Mouse (Mus musculus): ENCODE results near the gene Vsig10l. TPM values are rescaled to one million over a fixed set of nuclear protein-coding genes. Genes with fewer than 3 reads are reported as not detected.

Vsig10l gene
- polyA plus RNA-seq (2014; fragmentation: Nextera tagmentation; extraction: Ambion mirVana): 3.1 and 3.8 TPM in 2 replicates

DNA sequence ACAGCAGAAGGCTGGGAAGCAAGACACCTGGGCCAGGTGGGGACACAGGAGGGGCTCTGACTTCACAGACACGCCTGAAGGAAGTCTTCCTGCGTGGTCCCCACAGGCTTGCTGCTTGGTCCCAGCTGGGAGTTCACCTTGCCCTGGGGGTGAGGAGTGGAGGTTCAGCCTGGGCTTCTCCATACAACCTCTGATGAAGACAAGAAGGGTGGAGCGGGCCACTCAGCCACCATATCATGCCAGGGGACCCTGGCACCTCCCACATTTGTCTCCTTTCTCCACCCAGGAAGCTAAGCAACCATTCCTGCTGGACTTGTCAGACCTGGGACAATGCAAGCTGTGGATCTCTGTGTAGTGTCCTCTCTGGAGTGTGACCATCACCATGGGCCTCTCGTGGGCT lies at the start of gene Vsig10l:
Gene Vsig10l, plus strand, starts transcription at position 301 of the 400 bp plus-strand sequence.
- DNase-seq (ENCODE audit: low spot score) (no peak), ATAC-seq (ENCODE audit: low read depth) (no peak)
- Histone ChIP-seq H3K4me1 (ENCODE audit: control insufficient read depth, insufficient read depth, low read length) (no peaks in the 10 kb centered on the region), H3K27me3 (replicated peaks; ENCODE audit: control insufficient read depth, insufficient read depth, low read length) (peaks cover 11% of the 10 kb centered on the region), H3K9ac (ENCODE audit: low read depth, low read length) (no peak within 1 kb of the TSS), H3K36me3 (ENCODE audit: control insufficient read depth, insufficient read depth, low read length) (0 out of 2 replicates have a peak, but pooled peaks cover under 1% of the 10 kb centered on the region), H3K9me3 (ENCODE audit: control insufficient read depth, low read length) (no peaks in the 10 kb centered on the region), H3K4me2 (ENCODE audit: low read depth, low read length) (no peak within 1 kb of the TSS), H3K4me3 (ENCODE audit: low read depth, low read length) (no peak within 1 kb of the TSS), H3K27ac (replicated peaks; ENCODE audit: low read depth, low read length) (no peak within 1 kb of the TSS)
- WGBS: 64% methylated on average over 3 of the region's 4 CpGs

DNA sequence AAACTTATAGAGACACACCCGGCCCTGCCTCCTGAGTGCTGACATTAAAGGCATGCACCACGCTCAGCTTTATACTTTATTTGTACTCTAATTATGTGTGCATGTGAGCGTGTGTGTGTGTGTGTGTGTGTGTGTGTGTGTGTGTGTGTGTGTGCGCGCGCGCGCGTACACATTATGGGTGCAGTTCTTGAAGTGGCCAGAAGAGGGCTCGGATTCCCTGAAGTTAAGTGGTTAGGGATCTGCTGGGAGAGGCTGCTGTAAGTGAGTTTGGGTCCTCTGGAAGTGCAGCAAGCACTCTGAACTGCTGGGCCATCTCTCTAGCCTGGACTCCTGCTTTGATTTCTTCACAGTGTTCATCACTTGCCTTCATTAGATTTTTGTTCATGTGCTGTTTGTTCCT lies 45.7 kb upstream of the Vsig10l start:
- WGBS: 76% methylated on average over 6 of the region's 10 CpGs
- H3K27ac ChIP-seq (replicated peaks; ENCODE audit: low read depth, low read length): no peak overlapping the region
- H3K4me3 ChIP-seq (ENCODE audit: low read depth, low read length): no peak overlapping the region
- H3K36me3 ChIP-seq (ENCODE audit: control insufficient read depth, insufficient read depth, low read length): no peaks in the 10 kb centered on the region
- ATAC-seq (ENCODE audit: low read depth) (no peak), DNase-seq (ENCODE audit: low spot score) (no peak)
- no peaks in the 10 kb centered on the region for H3K27me3 ChIP-seq (replicated peaks; ENCODE audit: control insufficient read depth, insufficient read depth, low read length)
- H3K4me2 ChIP-seq (ENCODE audit: low read depth, low read length): no peak overlapping the region
- no peak overlapping the region for H3K9ac ChIP-seq (ENCODE audit: low read depth, low read length)
- H3K4me1 ChIP-seq (ENCODE audit: control insufficient read depth, insufficient read depth, low read length): no peaks in the 10 kb centered on the region
- H3K9me3 ChIP-seq (ENCODE audit: control insufficient read depth, low read length): no peaks in the 10 kb centered on the region

DNA sequence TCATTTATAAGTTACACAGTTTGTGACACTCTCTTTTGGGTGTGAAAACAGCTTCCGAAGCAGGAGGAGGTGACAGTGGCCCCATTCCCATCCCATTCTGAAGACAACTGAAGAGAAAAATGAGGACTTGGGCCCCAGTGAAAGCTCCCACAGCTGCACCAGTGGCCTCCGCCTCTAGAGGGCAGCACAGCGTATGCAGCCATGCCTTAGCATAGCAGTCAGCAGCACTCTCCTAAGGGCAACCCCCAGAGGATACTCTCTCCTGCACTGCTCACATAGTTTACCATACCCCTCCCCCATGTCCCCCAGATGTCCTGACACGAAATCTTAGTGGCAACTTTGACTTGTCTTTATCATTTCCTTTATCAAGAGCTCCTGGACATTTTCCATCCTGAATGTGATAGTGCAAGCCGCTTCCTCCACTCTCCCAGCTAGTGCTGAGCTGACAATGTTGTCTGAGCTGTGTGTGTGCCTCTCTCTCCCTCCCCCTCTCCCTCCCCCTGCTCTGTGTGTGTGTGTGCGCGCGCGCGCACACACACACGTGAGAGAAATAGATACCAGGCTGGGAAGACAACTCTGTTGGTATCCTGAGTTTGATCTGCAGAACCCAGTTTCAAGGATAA lies 39.8 kb upstream of the Vsig10l start:
- no peaks in the 10 kb centered on the region for H3K36me3 ChIP-seq (ENCODE audit: control insufficient read depth, insufficient read depth, low read length)
- H3K4me2 ChIP-seq (ENCODE audit: low read depth, low read length): peak overlapping the region; percentile 18
- DNase-seq (ENCODE audit: low spot score): peak; percentile 85
- H3K4me1 ChIP-seq (ENCODE audit: control insufficient read depth, insufficient read depth, low read length): no peaks in the 10 kb centered on the region
- no peaks in the 10 kb centered on the region for H3K9me3 ChIP-seq (ENCODE audit: control insufficient read depth, low read length)
- WGBS: 11% methylated on average over 11 of the region's 11 CpGs
- 0 out of 2 replicates have a peak overlapping the region, but pooled peaks have one; percentile 0 for H3K9ac ChIP-seq (ENCODE audit: low read depth, low read length)
- no peak overlapping the region for H3K27ac ChIP-seq (replicated peaks; ENCODE audit: low read depth, low read length)
- ATAC-seq (ENCODE audit: low read depth): peak; percentile 83
- no peak overlapping the region for H3K4me3 ChIP-seq (ENCODE audit: low read depth, low read length)
- H3K27me3 ChIP-seq (replicated peaks; ENCODE audit: control insufficient read depth, insufficient read depth, low read length): no peaks in the 10 kb centered on the region

DNA sequence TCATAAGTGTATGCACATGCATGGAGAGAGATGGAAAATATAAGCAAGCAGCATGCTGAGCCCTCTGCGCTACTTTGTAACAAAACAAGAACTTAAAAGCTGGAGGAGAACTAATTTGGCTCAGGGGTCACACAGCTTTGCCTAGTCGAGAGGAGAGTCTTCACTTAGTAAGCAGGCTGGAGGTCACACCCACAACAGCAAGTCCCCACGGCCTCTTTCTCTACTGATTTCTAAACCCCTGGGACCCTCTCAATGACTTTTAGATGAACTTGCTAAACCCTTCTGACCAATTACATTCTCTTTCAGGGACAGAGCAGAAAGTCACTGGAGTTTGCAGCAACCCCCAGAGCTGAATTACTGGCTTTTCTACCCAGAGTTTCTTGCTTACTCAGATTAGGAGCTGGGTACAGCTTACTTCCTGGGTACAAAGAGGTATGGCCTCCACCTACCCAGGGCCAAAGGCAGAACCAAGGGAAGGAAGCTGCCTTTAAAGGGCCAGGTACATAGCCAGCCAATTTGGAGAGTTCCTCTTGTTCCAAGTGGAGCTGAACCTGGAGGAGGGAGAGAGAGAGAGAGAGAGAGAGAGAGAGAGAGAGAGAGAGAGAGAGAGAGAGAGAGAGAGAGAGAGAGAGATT lies 38.8 kb upstream of the Vsig10l start:
- H3K9ac ChIP-seq (ENCODE audit: low read depth, low read length): no peak overlapping the region
- no peaks in the 10 kb centered on the region for H3K27me3 ChIP-seq (replicated peaks; ENCODE audit: control insufficient read depth, insufficient read depth, low read length)
- no peaks in the 10 kb centered on the region for H3K9me3 ChIP-seq (ENCODE audit: control insufficient read depth, low read length)
- ATAC-seq (ENCODE audit: low read depth): no peak
- DNase-seq (ENCODE audit: low spot score): no peak
- no peaks in the 10 kb centered on the region for H3K4me1 ChIP-seq (ENCODE audit: control insufficient read depth, insufficient read depth, low read length)
- no peak overlapping the region for H3K4me2 ChIP-seq (ENCODE audit: low read depth, low read length)
- no peak overlapping the region for H3K4me3 ChIP-seq (ENCODE audit: low read depth, low read length)
- no peak overlapping the region for H3K27ac ChIP-seq (replicated peaks; ENCODE audit: low read depth, low read length)
- H3K36me3 ChIP-seq (ENCODE audit: control insufficient read depth, insufficient read depth, low read length): no peaks in the 10 kb centered on the region
- WGBS: 60% methylated on average over 3 of the region's 3 CpGs

DNA sequence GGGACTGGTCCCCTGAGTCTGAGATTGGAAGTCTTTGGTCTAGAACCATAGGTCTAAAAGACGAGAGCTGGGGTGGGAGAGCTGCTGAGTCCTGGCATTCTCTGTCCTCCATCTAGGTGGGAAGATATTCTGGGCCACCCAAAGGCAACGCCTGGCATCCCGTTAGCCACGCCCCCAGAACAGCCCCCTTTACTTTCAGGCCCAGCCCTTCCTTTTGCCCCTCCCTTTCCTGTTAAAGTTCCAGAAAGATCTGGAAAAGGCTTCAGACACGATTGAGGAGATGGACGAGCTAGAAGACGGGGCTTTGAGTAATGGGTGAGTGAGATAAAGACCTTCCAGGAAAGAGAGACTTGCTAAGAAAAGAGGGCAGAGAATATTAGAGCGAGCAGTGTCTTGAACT lies 35.5 kb upstream of the Vsig10l start, which contains the start of gene Lim2:
Gene Lim2, plus strand, starts transcription at position 265 of the 400 bp plus-strand sequence.
- Histone ChIP-seq H3K27me3 (replicated peaks; ENCODE audit: control insufficient read depth, insufficient read depth, low read length) (no peaks in the 10 kb centered on the region), H3K9me3 (ENCODE audit: control insufficient read depth, low read length) (no peaks in the 10 kb centered on the region), H3K4me2 (ENCODE audit: low read depth, low read length) (no peak within 1 kb of the TSS), H3K27ac (replicated peaks; ENCODE audit: low read depth, low read length) (no peak within 1 kb of the TSS), H3K4me3 (ENCODE audit: low read depth, low read length) (no peak within 1 kb of the TSS), H3K4me1 (ENCODE audit: control insufficient read depth, insufficient read depth, low read length) (no peaks in the 10 kb centered on the region), H3K36me3 (ENCODE audit: control insufficient read depth, insufficient read depth, low read length) (no peaks in the 10 kb centered on the region), H3K9ac (ENCODE audit: low read depth, low read length) (no peak within 1 kb of the TSS)
- no peak for ATAC-seq (ENCODE audit: low read depth)
- DNase-seq (ENCODE audit: low spot score): no peak
- 83% methylated on average over 8 of the region's 8 CpGs for WGBS

DNA sequence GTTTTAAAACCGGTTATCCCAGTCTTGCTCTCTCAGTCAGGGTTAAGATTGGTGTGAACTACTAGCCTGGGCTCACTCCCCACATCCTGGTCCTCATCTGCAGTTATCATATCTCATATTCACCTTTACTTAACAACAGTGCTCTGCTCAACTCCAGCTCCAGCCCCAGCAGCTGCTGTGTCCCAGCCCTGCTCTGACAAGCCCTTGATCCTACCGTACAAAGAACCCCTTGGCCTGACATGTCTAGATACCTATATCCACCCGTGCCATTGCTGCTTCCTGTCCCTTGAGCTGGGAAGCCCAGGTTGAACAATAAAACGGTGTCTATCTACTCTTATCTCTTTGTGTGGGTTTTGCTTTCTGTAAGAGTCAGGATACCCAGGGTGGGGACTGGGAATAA lies 33.5 kb upstream of the Vsig10l start:
- no peak for DNase-seq (ENCODE audit: low spot score)
- H3K9ac ChIP-seq (ENCODE audit: low read depth, low read length): no peak overlapping the region
- H3K9me3 ChIP-seq (ENCODE audit: control insufficient read depth, low read length): no peaks in the 10 kb centered on the region
- no peak for ATAC-seq (ENCODE audit: low read depth)
- 51% methylated on average over 4 of the region's 4 CpGs for WGBS
- no peak overlapping the region for H3K4me3 ChIP-seq (ENCODE audit: low read depth, low read length)
- H3K36me3 ChIP-seq (ENCODE audit: control insufficient read depth, insufficient read depth, low read length): no peaks in the 10 kb centered on the region
- no peaks in the 10 kb centered on the region for H3K27me3 ChIP-seq (replicated peaks; ENCODE audit: control insufficient read depth, insufficient read depth, low read length)
- no peak overlapping the region for H3K27ac ChIP-seq (replicated peaks; ENCODE audit: low read depth, low read length)
- H3K4me2 ChIP-seq (ENCODE audit: low read depth, low read length): no peak overlapping the region
- H3K4me1 ChIP-seq (ENCODE audit: control insufficient read depth, insufficient read depth, low read length): no peaks in the 10 kb centered on the region

DNA sequence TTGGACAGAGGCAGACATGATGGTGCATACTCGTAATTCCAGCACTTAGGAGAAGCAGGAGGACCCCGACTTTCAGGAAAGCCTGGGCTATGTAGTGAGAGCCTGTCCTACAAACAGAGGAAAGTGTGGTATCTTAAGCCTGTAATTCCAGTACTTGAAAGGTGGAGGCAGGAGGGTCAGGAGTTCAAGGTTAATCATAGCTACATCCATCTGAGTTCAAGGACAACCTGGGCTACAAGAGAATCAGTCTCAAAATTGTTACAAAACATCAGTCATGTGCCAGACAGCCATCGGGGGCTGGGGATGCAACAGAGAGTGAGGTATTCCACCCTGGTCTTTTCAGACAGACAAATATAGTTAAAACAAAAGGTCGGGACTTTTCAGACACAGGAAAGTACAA lies 30.1 kb upstream of the Vsig10l start:
- DNase-seq (ENCODE audit: low spot score) (no peak), ATAC-seq (ENCODE audit: low read depth) (no peak)
- Histone ChIP-seq H3K4me2 (ENCODE audit: low read depth, low read length) (no peak overlapping the region), H3K27ac (replicated peaks; ENCODE audit: low read depth, low read length) (no peak overlapping the region), H3K36me3 (ENCODE audit: control insufficient read depth, insufficient read depth, low read length) (no peaks in the 10 kb centered on the region), H3K27me3 (replicated peaks; ENCODE audit: control insufficient read depth, insufficient read depth, low read length) (no peaks in the 10 kb centered on the region), H3K4me1 (ENCODE audit: control insufficient read depth, insufficient read depth, low read length) (no peaks in the 10 kb centered on the region), H3K9ac (ENCODE audit: low read depth, low read length) (no peak overlapping the region), H3K9me3 (ENCODE audit: control insufficient read depth, low read length) (no peaks in the 10 kb centered on the region), H3K4me3 (ENCODE audit: low read depth, low read length) (no peak overlapping the region)
- WGBS: 67% methylated on average over 4 of the region's 4 CpGs

DNA sequence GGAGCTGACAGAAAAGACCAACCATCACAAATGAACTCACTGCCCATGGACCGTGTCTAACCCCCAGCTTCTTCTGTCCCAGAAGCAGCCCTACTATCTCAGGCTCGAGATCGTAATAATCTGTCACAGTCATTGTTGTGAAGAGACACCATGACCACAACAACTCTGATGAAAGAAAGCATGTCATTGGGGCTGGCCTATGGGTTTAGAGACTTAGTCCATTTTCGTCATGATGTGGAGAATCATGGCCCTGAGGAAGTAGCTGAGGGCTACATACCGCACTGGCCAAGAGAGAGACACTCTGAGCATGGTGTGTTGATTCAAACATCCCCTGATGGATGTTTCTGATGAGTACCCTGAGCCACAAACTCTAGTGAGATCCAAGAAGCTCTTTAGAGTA lies 28.3 kb upstream of the Vsig10l start:
- no peaks in the 10 kb centered on the region for H3K9me3 ChIP-seq (ENCODE audit: control insufficient read depth, low read length)
- no peaks in the 10 kb centered on the region for H3K27me3 ChIP-seq (replicated peaks; ENCODE audit: control insufficient read depth, insufficient read depth, low read length)
- H3K4me1 ChIP-seq (ENCODE audit: control insufficient read depth, insufficient read depth, low read length): no peaks in the 10 kb centered on the region
- WGBS: 79% methylated on average over 5 of the region's 5 CpGs
- no peak overlapping the region for H3K27ac ChIP-seq (replicated peaks; ENCODE audit: low read depth, low read length)
- no peak overlapping the region for H3K4me2 ChIP-seq (ENCODE audit: low read depth, low read length)
- H3K4me3 ChIP-seq (ENCODE audit: low read depth, low read length): no peak overlapping the region
- DNase-seq (ENCODE audit: low spot score) (no peak), ATAC-seq (ENCODE audit: low read depth) (no peak)
- no peak overlapping the region for H3K9ac ChIP-seq (ENCODE audit: low read depth, low read length)
- no peaks in the 10 kb centered on the region for H3K36me3 ChIP-seq (ENCODE audit: control insufficient read depth, insufficient read depth, low read length)
